Mouse (Mus musculus) bone marrow, adult 2 months (tissue): Measurements from ENCODE around the gene Gjc1.

Experiments used
- CTCF ChIP-seq: fragments of 200-500 bp; IDR thresholded peaks from 2 replicates; pipeline ENCODE4 v1.5.1; 2011; ENCODE audit warnings: low read length, control low read depth; ENCODE audit not compliant: control insufficient read depth, insufficient read depth
- POLR2A ChIP-seq: fragments of 200-500 bp; IDR thresholded peaks from 2 replicates; pipeline ENCODE4 v1.6.1; 2011; ENCODE audit warnings: low read depth, mild to moderate bottlenecking, control low read depth, low read length, borderline replicate concordance; ENCODE audit not compliant: control insufficient read depth

- TF ChIP-seq POLR2A (no peak), CTCF (no peak)
Observed at GRCm38 (mm10) chr11:102830276-102830675, 10.8 kb upstream of the Gjc1 start.
